Mouse (Mus musculus) cerebellum, postnatal 4 days (tissue): ENCODE results near the gene Gm48551.
A peak's percentile ranks its signal among the peaks of the same experiment; 100 is the strongest.

Experiments
- DNase-seq, 2 experiments: peaks; one replicate each; pipeline ENCODE4 v3.0.0; 2022; ENCODE audit warnings: low spot score in 2 of 2, mixed read lengths in 1 of 2

Gene Gm48551

DNA sequence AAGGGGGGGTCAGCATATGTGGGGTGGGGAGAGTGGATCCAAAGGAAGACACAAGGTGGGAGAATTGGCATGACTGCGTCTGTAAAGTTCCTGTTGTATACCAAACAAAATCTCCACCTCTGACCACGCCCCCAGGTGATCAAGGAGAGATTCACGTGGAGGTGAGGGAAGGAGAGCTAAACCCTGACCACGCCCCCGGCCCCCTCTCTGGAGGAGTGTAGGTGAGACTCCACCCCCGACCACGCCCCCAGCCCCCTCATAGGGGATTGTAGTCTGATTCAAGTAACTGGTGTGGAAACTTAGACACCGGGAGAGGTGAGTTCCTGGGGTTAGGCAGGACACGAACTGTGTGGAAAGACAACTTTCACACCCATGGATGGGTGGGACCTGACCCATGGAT lies 19.8 kb downstream of the Gm48551 start:
- DNase-seq = no peak

DNA sequence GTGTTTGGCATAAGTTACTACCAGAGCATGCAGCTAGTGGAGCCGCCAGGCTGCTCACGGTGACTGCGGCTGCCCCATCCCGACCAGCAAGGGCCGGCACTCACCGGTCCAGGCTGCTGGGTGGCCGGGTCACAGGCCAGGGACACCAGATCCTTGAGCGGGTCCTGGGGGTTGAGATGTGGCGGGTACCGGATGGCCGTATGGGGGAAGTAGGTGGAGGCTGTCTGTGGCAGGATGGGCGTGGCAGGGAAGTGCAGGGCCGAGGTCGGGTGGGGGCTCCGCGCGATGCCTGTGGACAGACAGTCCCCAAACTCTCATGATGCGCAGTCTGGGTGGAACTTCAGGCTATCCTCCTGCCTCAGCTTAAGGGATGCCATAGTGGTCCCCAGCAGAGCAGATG lies 20.5 kb downstream of the Gm48551 start:
- DNase-seq = no peak

DNA sequence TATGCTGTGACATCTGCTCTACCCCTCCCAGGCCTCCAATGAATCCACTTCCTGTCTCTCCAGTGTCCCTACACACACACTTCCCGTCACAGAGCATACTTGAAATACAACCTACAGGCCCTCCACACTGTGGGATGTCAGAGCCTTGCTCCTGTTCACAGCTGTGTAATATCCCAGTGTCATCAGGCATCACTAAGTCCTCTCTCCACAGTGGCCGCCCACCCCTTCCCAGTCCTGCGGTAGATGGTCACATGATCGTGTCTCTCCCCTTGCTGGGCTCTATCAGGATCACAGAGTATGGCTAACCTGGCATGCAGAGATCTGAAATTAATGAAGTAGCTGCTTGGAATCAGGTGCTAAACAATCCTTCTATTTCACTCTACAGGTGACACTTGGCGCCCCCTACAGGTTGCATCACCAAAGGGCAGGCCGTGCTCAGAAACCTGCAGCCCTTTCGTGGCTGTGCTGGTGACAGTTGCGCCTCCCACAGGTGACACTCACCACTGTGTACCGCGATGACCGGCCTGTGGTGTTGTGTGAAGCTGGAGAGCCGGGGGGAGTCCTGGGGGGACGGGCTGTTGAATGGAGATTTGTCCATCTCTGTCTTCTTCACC lies 21.4 kb downstream of the Gm48551 start:
- peak in 1 of 2 experiments; percentile 67 for DNase-seq

DNA sequence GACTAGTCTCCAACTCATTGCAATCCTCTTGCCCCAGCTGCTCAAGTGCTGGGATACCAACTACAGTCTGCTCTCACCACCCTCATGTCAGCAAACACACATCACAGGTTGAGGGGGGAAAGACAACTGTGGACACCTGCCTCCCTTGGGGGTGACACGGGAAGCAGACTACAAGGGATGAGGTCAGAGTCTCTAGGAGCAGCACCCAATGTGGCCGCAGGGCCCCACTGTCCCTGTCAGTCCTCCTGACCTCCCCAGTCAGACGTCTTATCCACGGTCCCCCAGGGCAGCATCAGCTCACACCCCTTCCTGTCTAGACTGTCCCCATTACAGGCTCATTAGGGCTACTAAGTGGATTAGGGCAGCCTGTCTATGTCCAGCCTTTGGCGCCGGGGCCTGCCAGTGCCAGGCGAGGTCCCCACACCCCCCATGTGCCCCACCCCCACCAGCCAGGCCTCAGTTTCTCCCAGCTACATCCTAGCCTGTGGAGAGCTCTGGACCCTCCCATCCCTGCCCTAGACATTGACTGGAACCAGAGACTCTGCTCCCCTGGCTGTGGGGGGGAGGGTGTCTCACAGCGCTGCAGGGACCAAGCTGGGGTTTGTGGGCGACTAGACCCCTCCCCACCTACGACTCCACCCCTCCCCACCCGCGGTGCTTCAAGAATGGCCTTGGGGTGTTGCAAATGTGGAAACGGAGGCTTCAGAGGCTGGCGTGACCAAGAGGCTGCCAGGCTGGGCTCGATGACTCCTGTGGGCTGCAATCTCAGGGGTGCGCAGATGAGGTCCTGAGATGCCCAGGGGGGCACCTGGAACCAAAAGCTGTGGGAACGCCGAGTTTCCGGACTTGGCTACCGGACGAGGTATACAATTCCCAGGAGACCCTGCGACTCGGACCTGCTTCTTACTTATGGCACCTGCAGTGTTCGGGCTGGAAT lies 22.5 kb downstream of the Gm48551 start:
- DNase-seq = no peak

DNA sequence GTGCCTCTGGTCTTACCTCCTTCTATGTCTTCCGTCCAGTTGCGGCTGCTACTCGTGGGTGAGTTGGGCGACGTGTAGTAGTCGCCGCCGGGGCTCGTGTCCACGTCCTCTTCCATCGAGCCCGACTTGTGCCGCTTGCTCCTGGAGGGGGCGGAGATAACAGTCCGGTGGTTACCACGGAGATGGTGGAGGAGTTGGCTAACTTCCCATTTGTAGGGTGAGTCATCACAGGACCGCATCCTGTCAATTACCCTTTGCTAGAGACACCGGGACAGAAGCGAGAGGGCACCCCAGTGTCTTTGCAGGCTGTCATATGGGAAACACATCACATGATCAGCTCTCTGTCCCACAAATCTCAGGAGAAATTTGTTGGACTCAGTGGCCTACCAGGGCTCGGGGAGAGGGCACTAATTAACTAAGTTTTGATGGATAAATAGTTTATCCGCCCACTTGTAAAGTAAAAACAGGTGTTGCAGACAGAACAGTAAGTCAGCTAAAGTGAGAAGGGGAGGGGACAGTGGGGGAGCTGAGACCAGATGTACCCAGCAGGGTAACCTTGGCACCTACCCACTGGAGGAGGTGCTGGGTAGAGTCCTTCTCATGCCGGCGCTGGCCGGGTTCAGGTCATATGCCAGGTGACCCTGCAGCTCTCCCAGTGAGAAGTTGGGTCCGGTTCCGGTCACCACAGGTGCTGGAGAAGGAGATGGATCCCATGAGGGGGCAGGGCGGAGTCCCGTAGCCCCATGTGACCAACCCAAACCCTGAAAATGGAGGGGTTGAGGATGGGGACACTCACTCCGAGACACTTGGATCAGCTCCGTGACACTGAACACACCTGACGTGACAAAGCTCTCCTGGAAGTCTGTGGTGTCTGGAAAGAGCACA lies 23.5 kb downstream of the Gm48551 start:
- peak in 1 of 2 experiments; percentile 65 for DNase-seq

DNA sequence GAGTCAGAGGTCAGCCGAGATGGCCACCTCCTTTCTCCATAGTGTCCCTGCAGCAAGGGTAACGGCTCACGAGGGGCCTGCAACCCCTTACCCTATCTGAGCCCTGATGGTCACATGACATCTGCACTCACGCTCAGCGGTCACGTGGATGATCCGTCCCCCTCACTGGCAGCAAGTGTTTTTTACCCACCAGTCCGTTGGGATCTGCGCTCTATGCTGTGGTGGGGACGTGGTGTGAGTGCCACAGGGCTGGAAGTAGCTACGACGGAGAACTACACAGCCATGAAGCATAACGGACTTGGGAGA lies 24.1 kb downstream of the Gm48551 start:
- DNase-seq = no peak

DNA sequence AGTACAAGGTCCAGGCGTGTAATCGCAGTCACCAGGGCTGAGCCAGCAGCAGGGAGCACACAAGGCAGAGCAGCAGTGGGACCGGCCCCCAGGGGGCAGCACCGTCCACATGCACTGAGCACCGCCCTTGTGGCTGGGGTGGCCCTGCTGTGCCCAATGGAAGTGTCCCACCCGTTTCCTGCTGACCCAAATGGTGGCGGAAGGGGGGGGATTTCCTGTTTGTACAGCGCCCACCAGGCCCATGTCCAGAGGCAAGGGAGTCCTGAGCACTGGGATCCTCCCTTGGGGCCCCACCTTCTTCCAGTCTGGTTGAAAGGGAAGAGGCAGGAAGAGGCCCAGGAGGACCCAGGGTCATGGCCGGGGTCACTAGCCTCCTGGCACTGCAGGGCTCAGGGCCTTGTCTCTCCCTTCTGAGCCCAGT lies 24.6 kb downstream of the Gm48551 start:
- peak in 1 of 2 experiments; percentile 68 for DNase-seq

DNA sequence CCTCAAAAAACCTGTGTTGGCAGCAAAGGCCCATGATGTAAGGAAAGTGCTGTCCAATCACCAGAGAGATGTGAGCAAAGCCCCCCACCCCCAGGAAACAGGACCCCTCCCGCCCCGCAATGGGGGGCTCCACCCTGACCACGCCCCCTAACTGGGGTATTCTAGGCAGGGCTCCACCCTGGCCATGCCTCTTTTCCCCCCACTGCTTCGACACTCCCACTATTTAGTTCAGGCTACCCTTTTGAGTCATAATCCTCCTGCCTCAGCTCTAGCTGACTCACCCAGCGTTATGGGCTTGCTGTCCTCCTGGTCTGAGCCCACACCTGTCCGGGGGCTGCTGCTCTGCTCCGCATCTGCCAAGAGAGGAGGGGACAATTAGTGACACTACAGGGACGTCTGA lies 25.1 kb downstream of the Gm48551 start:
- no peak for DNase-seq

DNA sequence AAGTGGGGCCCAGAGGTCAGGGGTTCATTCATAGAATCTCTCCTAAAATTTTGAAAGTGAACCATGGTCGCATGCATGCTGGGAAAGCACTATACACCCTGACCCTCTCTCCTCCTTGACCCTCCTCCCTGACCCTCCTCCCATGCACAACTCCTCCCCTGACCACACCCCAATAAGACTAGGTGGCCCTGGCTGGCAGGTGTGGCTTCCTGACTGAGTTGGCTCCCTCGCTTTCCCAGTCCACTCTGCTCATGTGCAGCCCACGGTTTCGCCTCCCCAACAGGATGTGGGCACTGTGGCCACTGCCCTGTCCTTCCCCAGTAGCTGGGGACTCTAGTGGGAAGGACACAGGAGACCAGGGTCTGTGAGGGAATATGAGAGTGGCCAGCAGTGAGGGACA lies 26.1 kb downstream of the Gm48551 start:
- DNase-seq = no peak

DNA sequence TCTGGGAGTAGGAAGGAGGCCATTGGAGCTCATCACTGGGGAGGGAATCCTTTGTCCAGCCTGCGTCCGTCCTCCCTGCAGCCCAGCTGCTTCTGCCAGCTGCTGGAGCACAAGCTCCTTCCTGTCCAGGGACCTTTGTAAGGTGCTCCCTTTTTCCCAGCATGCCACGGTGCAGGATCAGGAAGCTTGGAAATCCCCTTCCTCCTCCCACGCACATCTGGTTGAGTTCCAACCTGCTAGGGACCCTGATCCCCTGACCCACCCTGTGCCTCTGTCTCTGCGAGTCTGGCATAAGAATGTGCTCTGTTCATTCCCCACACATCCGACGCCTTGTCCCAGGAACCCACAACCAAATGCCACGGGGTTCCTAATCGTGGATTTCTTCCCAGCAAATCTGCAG lies 26.7 kb downstream of the Gm48551 start:
- DNase-seq = no peak

DNA sequence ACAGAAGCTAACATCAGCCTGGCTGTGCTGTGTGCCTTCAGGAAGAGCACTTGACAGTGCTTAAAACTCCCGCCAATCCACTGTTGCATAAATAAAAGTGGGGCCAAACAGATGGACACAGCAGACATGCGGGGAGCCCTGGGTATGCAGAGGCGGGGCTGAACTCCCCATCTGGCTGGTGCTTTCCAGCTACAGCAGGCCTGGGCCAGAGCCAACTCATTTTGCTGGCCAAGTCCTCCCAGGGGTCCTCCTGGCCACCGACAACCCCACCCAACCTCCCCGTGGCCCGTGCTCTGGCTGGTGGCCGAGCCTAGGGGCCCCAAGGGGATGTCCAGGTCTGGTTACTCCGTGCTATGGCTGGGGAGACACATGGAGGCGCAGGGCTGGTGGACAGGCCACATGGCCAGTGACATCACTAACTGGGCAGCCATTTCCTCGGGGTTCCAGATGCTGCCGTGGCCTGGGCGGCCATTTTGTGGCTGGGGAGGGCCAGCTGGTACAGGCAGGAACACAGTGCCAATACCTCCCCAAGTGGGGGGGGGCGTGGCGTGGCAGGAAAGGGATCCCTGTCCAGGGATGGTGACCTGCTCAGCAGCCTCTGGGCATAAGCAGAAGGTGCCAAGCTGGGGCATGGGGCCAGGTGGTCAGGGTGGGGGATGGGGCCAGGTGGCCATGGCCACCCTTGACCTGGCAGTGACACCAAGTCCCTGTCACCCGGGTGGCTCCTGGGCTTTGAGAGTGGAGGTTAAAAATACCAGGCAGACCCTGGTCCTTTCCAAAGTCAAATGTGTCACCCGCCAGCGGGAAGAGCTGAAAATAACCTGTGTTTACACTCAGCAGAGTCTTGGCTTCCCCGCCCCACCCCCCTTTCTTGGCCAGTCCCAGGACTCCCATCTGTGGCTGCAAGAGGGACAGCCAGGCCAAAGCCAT lies 27.5 kb downstream of the Gm48551 start:
- peak; percentile 71 to 94 for DNase-seq

DNA sequence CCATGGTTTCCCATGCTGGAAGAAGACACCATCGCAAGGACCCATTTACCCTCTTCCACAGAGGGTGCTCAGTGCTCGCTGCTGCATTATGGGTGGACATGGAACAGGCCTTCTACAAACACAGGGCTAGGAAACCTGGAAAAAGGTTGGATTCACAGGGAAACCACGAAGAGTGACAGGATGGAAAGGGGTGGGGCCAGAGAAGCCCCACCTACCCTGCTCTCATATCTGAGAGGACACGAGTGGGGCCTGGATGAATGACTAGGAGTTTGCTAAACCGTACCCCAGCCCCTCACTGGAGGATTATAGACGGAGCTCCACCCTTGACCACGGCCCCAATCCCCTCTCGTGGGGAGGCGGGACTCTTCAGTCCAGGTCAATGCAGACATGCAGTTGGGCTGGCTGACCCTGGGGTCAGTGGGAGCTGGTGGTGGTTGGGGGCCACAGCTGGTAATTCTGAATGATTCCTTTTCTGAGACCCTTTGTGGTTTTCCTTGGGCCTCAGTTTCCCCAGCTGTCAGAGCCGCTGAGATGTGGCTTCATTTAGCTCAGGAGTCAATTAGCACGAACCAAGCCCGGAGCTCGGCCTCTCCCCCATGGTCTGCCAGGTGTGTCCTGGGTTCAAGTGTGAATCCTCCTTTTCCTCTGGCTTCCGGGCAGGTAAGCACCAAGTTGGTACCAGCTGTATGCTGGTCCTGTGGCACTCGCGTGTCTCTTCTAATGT lies 28.5 kb downstream of the Gm48551 start:
- no peak for DNase-seq

DNA sequence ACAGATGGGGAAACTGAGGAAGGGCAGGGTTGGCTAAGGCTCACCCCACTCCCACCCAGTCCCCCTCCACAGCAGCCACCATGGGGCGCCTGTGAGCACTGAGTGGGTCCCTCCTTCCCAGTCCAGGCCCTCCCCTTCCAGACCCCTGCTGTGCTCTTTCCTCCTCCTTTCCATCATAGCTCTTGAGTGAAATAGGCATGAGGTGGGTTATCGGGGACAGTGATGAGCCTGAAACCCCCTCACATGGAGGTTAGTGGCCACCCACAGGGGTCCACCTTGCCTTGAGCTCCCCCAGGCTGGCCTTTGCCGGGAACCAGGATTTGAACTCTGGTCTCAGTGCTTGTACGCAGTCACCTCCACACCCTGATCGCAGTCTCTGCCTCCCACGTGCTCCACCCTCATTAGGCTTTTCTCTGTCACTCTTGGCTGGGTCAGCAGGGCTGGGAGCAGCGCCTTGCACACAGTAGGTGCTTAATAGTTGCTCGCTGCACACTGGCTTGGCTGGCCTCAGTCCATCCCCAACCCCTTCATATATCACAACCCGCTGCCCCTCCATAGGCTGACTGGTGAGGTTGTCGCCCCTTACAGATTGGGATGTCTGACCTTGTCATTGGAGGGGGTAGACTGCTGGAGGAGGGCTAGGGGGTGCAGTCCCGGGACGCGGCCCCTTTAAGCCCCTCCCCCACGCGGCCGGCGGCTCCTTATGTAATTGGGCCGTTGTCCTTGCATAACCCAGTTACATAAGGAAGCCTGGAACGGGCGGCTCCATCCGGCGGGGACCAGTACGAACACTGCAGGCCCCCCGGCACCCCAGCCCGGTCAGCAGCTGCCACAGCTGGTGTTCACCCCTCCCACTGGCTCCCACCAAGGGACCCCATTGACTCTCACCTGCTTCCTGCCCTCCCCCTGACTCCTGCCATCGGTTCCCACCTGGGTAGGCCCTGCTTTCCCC lies 29.3 kb downstream of the Gm48551 start:
- no peak for DNase-seq

DNA sequence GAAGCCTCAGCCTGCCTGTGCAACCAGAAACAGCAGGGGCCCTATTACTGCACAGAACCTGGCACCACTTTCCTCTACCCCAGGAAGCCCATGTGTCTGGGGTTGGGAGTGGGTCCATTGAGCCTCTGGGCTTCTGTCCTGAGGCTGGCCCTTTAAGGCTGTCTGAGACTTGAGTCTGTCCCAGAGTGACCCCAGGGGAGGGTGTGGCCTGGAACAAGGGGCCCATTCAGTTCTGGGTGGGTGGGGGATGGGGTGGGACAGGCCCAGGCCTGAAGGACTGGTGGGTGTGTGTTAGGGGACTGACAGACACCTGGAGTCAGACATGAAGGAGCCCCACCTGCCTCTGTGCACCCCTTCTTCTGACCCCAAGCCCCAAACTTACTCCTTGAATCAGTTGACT lies 30.4 kb downstream of the Gm48551 start:
- DNase-seq = no peak

DNA sequence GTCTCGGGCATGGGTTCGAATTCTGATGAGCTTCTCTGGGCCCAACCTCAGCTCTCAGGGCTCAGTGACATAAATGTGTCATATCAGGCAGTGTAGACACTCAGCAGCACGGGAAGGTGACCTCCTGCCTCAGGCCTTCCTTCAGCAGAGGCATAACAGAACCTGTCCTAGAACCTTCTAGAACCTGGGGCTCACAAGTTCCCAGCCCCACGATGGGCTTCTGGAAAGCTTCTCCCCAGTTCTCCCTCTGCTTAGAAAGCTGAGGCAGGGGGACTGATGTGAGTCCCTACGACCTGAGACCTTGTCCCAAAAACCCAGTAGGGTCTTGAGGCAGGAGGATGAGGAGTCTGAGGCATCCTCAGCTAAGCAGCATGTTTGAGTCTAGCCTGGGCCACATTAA lies 30.9 kb downstream of the Gm48551 start:
- no peak for DNase-seq

DNA sequence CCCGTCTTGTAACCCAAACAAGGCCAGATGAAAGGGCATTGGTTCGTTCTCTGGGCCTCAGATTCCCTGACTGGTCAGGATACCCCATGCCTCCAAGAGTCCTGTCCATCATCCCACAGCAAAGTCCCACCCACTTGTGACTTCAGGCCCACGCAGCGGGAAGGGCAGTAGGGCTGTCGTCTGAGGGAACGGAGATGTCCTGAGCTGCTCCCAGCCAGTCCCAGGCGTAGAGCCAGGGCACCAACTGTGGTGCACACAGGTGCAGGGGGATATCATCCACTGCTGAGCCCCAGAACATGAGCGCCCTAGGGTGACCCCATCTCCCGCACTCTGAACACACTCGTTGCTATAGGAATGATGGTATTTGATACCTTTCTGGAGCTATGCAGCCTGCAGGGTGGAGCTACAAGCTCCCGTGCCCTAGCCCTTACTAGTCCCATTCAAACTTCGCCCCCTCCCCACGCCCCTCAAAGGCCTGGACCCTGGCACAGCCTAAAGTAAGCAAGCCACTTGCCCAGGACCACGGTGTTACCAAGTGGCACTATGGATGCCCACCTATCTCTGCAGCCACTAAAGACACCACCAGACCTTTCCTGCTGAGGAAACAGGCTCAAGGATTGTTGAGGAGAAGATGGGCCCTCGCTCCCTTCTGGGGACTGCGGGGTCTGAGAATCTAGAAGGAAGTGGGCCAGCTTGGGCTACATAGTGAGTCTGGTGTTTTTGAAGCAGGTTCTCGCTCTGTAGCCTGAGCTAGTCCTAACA lies 31.5 kb downstream of the Gm48551 start:
- no peak for DNase-seq

DNA sequence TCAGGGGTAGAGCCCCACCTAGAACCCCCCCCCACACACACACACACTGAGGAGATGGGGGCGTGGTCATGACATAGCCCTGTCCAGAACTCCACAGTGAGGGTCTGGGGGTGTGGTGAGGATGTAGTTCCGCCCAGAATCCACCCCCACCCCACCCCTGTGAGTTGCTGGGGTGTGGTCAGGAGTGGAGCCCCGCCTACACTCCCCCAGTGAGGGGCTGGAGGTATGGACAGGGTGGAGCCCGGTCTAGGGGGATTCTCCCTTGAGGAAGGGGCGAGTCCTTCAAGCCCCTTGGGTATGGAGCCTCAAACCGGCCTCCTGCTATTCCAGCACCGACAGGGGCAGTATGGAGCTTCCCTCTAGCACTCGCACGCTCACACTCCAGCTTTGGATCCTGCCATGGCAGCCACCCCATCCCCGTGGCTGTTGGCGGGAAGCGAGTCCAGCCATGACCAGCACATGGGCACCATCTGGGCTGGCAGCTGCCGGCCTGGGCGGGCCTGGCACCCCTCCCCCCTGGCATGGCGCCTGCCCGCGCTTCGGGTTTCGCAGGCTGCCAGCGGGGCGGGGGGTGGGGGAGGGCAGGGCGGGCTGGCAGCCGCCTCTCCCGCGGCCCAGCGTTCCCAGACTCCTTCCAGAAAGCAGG lies 32.4 kb downstream of the Gm48551 start:
- peak; percentile 79 to 97 for DNase-seq
